Mouse (Mus musculus): ENCODE results near the gene Dennd1a. TPM values are rescaled to one million over a fixed set of nuclear protein-coding genes. Genes with fewer than 3 reads are reported as not detected.
"Not testable (repeated sequence)": the region's sequence is repeated elsewhere in the genome, so short reads cannot be mapped to it uniquely, and the experiment has no call there.

The Dennd1a gene
- total RNA-seq, 2 experiments from 2014 or later, result 17.7 to 18.9 TPM

- DNase-seq, result no peak
Measured at GRCm38 (mm10) chr2:37969713-37970485, 317.3 kb downstream of the Dennd1a start.

- no peak for DNase-seq
Measured at GRCm38 (mm10) chr2:37964534-37964933, 322.7 kb downstream of the Dennd1a start.

- no peak for DNase-seq
Measured at GRCm38 (mm10) chr2:37963362-37963761, 323.8 kb downstream of the Dennd1a start.

- DNase-seq, result no peak
Measured at GRCm38 (mm10) chr2:37948424-37948823, 338.8 kb downstream of the Dennd1a start.

GRCm38 (mm10) chr2:37945598-37946336 is 341.4 kb downstream of the Dennd1a start:
- DNase-seq, result no peak

GRCm38 (mm10) chr2:37942906-37943305 is 344.3 kb downstream of the Dennd1a start:
- no peak for DNase-seq

GRCm38 (mm10) chr2:37941741-37942140 is 345.4 kb downstream of the Dennd1a start:
- no peak for DNase-seq

GRCm38 (mm10) chr2:37940845-37941361 is 346.3 kb downstream of the Dennd1a start:
- no peak for DNase-seq

- no peak for DNase-seq
Measured at GRCm38 (mm10) chr2:37939997-37940396, 347.2 kb downstream of the Dennd1a start.

- not testable (repeated sequence) for DNase-seq
Measured at GRCm38 (mm10) chr2:37936922-37937321, 350.3 kb downstream of the Dennd1a start.

- no peak for DNase-seq
Measured at GRCm38 (mm10) chr2:37932240-37932639, 354.9 kb downstream of the Dennd1a start.

- no peak for DNase-seq
Measured at GRCm38 (mm10) chr2:37931018-37931930, 355.9 kb downstream of the Dennd1a start.

GRCm38 (mm10) chr2:37926133-37926503 is 361.1 kb downstream of the Dennd1a start:
- DNase-seq, result no peak

GRCm38 (mm10) chr2:37925413-37926132 is 361.6 kb downstream of the Dennd1a start:
- DNase-seq, result no peak

- DNase-seq, result no peak
Measured at GRCm38 (mm10) chr2:37908721-37909506, 378.3 kb downstream of the Dennd1a start.

- DNase-seq, result no peak
Measured at GRCm38 (mm10) chr2:37908296-37908695, 378.9 kb downstream of the Dennd1a start.

GRCm38 (mm10) chr2:37906261-37906660 is 380.9 kb downstream of the Dennd1a start:
- DNase-seq, result no peak

GRCm38 (mm10) chr2:37903286-37903685 is 383.9 kb downstream of the Dennd1a start:
- no peak for DNase-seq

GRCm38 (mm10) chr2:37883214-37883613 is 404.0 kb downstream of the Dennd1a start:
- DNase-seq, result no peak

GRCm38 (mm10) chr2:37881262-37881913 is 405.8 kb downstream of the Dennd1a start:
- no peak for DNase-seq
